Mouse (Mus musculus) yolk sac, embryonic 10.5 days (tissue): Measurements from ENCODE around the gene Oas2.

ENCODE experiments used
- DNase-seq: peaks from one replicate; pipeline ENCODE4 v3.0.0-alpha.2; 2017; ENCODE audit warnings: low spot score

Oas2 gene

GRCm38 (mm10) chr5:120729319-120729718, 20.3 kb downstream of the Oas2 start:
- DNase-seq: no peak

- no peak for DNase-seq
Observed at GRCm38 (mm10) chr5:120725811-120726455, 23.7 kb downstream of the Oas2 start.

GRCm38 (mm10) chr5:120721005-120721404, 28.6 kb downstream of the Oas2 start:
- no peak for DNase-seq

GRCm38 (mm10) chr5:120718600-120719378, 30.9 kb downstream of the Oas2 start:
- DNase-seq: no peak

DNA sequence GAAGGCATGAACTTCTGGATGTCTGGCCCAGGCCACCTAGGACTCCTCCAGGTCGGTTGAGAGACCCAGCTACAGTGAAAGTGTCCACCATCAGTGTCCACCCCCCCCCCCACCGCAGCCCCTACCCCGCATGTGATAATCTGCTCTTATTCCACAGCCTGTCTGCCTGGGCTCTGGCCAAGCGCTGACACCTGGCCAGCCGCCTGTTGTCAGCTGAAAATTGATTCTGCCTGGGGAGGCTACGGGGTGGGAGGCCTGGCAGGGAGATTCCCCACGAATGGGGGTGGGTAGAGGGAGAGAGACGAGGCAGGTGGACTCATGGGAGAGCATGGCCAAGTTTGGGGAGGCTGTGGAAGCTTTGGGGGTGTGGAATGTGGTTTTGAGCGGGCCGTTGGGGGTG, 32.5 kb downstream of the Oas2 start:
- no peak for DNase-seq

DNA sequence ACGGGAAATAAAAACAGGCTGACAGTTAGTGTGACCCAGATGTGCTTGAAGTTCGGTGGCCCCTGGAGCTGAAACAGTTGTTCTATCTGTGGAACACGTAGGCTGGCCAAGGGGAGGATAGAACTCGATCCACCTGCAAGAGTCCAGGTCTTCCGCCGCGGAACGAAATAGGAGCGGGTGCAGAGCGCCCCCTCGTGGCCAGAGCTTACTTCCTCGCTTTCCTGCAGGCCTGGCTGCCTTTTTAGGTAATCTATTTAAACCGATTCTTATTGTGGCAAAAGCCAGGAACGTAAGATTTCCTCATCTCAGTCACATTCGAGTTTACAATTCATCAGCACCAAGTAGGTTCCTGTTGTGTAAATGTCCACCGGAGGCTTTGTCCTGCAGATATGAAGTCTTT, 35.3 kb downstream of the Oas2 start:
- peak; percentile 39 for DNase-seq

DNA sequence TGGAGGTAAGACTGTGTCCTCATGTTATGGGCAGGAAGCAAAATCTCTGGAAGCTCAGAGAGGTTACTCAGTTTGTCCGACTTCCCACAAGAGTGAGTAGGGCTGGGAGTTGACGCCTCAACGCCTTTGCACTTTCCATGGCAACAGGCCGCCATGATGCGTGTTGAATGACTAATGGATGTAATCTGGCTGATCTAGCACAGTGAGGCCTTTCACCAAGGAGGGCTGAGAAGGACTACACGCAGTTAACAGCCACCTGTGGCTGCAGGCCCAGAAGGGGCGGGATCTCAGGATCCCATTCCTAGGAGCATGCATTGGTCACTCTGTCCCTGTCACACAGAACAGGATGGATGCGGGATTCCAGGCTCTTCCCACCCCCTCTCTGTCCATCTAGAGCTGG, 36.9 kb downstream of the Oas2 start:
- DNase-seq: no peak

DNA sequence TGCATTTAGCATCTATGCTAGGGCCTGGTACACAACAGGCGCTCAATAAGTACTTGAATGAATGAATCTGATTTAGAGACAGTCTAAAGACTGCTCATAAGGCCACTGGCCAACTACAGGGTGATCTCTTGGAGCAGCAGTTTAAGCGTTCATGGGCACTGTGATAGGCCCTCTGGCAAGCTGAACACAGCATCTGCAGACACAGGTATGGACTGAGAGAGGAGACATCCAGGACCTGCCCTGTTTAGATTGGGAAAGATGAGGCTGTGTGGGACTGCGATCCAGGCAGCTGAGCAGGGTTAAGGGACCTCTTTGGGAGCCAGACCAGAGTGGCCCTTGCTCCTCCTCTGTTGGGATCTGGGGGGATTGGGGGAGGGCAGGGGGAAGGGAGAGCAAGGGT, 37.8 kb downstream of the Oas2 start, which contains the start of gene Dtx1:
Gene Dtx1, minus strand, starts transcription at position 101 of the 400 bp plus-strand sequence.
- DNase-seq: no peak

DNA sequence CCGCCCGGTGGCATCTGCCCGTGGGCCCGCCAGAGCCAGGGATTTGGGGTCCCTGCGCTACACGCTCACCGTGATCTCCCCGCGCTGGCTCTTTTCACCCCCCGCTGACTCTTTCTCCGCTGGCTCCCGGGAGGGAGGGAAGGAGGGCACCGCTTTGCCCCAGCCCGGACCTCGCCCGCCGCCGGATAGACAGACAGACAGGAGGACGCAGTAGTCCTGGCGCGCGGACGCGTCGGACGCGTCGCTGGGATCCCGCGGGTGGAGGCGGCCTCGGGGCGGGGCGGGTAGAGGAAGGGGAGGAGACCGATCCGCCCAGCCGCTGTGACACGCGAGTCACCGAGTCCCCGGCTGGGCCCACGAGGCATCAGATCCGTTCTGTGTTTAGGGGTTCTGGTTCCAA, 38.2 kb downstream of the Oas2 start:
- DNase-seq: no peak

DNA sequence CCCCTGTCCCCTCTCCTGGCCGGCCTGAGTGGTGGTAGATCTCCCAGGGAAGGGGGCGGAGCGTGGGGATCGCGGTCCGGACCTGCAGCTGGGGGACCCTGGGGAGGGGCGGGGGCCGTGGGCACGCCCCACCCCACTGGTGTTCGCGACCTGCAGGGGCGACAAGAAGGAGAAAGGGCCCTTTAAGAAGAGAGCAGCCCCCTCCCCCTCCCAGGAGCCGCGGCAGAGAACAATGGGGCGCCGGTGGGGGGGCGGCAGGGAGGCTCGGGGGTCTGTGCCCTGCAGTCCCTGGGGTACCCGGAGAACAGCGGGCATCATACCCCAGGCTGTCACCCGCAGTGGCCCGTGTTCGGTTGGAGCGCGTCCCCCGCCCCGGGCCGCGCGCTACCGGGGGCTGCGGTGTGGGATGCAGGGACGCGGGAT, 38.8 kb downstream of the Oas2 start:
- no peak for DNase-seq

- DNase-seq: no peak
Observed at GRCm38 (mm10) chr5:120710161-120710825, 39.4 kb downstream of the Oas2 start.

- DNase-seq: no peak
Observed at GRCm38 (mm10) chr5:120706976-120707375, 42.7 kb downstream of the Oas2 start.

DNA sequence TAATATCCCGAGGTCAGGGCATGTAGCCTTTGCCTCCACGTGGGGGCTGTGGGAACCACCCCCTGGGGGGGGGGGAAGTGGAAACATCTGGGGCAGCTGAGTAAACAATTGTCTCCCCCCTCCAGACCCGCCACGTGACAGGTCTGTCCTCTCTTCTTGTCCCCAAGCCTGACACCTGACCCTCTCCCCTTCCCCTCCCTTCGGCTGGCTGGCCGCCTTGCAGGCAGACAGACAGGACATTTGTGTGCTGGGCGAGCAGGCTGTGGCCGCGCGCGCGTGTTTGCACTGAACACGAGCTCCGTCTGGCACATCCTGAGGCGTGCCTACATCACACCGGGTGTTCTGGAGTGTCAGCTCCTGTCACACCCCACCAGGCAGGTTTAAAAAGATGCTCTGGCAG, 43.1 kb downstream of the Oas2 start:
- DNase-seq: peak; percentile 25

DNA sequence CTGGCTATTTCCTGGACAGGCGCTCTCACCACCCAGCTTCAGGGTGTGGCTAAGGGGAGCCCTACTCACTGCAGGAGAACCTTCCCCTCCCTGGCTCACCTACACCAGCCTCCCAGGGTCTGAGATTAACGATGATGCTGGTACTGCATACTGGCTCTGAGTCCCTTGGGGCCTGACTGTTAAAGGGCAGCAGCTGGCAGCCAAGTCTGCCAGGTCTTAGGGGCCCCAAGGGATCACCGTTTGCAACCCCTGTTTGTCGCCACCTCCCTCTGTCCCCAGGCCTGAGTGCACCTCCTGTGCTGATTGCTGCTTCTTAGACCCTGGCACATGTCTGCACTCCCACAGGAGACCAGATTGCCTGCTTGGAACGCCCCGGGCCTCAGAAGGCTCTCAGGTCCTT, 45.2 kb downstream of the Oas2 start:
- no peak for DNase-seq

DNA sequence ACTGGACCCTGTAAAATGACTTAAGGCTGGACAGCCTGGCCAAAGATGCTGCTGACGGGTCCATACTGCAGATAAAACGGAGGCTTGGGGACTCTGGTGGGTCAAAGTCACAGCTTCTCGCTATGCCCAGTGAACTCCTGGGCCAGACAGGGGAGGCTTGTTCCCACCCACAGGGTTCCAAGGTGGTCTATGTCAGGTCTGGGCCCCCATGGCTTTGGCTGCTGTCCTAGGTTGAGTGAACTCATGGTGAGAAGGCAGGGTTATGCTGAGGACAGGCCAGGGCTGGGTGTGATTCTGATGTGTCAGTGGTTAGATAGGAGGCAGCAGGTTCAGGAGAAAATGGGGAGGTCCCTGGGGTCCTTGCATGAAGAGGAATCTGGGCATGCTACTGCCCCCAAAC, 46.0 kb downstream of the Oas2 start:
- DNase-seq: no peak

GRCm38 (mm10) chr5:120702969-120703368, 46.7 kb downstream of the Oas2 start:
- DNase-seq: no peak

DNA sequence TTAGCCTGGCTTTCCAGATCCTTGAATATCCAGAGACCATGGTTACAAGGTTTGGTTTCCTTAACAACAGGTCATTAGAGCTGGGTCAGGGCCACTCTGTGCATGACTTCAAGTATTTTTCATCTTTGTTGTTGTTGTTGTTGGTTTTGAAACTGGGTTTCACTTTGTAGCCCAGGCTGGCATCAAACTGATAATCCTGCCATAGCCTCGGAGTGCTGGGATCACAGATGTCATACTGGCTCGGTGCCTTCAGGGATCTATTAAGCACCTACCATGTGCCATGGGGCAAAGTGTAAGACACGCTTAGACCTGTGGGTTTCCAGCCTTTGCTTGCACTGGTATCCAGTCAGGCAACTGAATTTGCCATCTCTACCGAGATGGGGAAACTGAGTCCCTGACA, 47.2 kb downstream of the Oas2 start:
- no peak for DNase-seq

DNA sequence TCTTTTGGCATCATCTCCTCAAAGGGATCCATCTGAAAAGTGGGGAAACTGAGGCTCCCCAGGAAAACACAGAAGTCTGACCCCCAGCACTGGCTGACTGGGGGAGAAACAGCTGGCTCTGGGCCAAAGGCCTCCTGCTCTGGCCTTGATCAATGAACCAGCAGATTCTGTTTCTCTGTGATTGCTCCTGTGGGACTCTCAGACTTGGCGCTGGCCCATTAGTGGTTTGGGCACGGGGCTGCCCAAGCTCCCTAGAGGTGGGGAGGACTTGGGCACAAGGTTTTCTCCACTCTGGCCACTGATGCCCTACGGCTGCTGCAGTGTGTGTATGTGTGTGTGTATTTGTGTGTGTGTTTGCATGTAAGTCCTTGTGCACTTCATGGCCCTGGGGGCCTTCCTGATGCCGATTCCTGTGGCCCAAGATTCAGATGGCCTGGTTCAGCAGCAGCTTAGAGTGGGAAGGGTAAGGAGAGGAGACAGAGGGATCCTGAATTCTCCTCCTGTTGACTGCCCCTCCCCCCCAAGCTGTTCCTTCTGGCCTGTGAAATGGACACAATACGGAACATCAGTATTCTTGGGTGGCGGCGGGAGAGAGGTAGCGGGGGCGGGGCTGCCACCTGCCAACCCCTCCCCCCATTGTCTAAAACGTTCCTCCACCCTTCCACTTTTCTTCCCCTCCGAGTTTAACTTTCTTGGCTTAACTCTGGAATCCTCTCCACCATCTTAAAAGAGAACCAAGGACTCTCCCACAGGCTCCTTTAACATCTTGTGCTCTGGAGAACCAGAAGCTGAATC, 48.5 kb downstream of the Oas2 start:
- no peak for DNase-seq

GRCm38 (mm10) chr5:120698801-120699391, 50.8 kb downstream of the Oas2 start:
- no peak for DNase-seq

GRCm38 (mm10) chr5:120698181-120698580, 51.5 kb downstream of the Oas2 start:
- DNase-seq: no peak

DNA sequence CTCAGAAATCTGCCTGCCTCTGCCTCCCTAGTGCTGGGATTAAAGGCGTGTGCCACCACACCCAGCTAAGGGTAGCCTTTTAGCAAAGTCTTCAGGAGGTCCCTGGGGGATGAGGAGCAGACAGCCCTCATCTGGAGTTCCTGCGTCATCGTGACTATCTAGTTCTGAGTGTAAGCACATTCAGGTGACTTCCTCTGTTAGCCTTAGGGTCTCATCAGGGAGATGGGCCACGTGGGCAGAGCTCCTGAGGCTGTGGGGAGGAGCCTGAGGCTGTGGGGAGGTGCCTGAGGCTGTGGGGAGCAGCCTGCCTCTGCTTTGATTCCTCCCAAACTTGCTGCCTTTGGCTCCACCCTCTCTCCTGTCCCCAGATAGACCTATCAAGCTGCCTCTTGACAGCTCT, 52.8 kb downstream of the Oas2 start:
- no peak for DNase-seq
